Mouse (Mus musculus): ENCODE results near the gene Grb2. TPM values are rescaled to one million over a fixed set of nuclear protein-coding genes. Genes with fewer than 3 reads are reported as not detected.

Gene Grb2
- polyA plus RNA-seq, 1 experiment from 2014 or later: 66.7 TPM

- Histone ChIP-seq H3K4me1 (ENCODE audit: control insufficient read depth, insufficient read depth, low read length) (peaks cover 9% of the 10 kb centered on the region; the same call in 1 of the 2 replicates), H3K4me3 (ENCODE audit: low read depth, low read length) (no peak overlapping the region), H3K27me3 (replicated peaks; ENCODE audit: control insufficient read depth, insufficient read depth, low read length) (no peaks in the 10 kb centered on the region), H3K27ac (replicated peaks; ENCODE audit: low read depth, low read length) (no peak overlapping the region), H3K4me2 (ENCODE audit: low read depth, low read length) (no peak overlapping the region), H3K9me3 (ENCODE audit: control insufficient read depth, low read length) (no peaks in the 10 kb centered on the region), H3K36me3 (ENCODE audit: control insufficient read depth, insufficient read depth, low read length) (peaks cover 31% of the 10 kb centered on the region; the same call in 1 of the 2 replicates), H3K9ac (ENCODE audit: low read depth, low read length) (no peak overlapping the region)
- DNase-seq (ENCODE audit: low spot score) (no peak), ATAC-seq (ENCODE audit: low read depth) (no peak)
- 88% methylated on average over 7 of the region's 7 CpGs for WGBS
Observed at GRCm38 (mm10) chr11:115616371-115616770, 92.0 kb downstream of the Grb2 start.

- H3K4me2 ChIP-seq (ENCODE audit: low read depth, low read length): no peak overlapping the region
- WGBS: 83% methylated on average over 6 of the region's 6 CpGs
- H3K9ac ChIP-seq (ENCODE audit: low read depth, low read length): no peak overlapping the region
- peaks cover 26% of the 10 kb centered on the region; the same call in 1 of the 2 replicates for H3K36me3 ChIP-seq (ENCODE audit: control insufficient read depth, insufficient read depth, low read length)
- DNase-seq (ENCODE audit: low spot score) (no peak), ATAC-seq (ENCODE audit: low read depth) (no peak)
- no peaks in the 10 kb centered on the region for H3K27me3 ChIP-seq (replicated peaks; ENCODE audit: control insufficient read depth, insufficient read depth, low read length)
- no peaks in the 10 kb centered on the region for H3K9me3 ChIP-seq (ENCODE audit: control insufficient read depth, low read length)
- H3K4me1 ChIP-seq (ENCODE audit: control insufficient read depth, insufficient read depth, low read length): peaks cover 9% of the 10 kb centered on the region; the same call in 1 of the 2 replicates
- no peak overlapping the region for H3K27ac ChIP-seq (replicated peaks; ENCODE audit: low read depth, low read length)
- H3K4me3 ChIP-seq (ENCODE audit: low read depth, low read length): no peak overlapping the region
Observed at GRCm38 (mm10) chr11:115615875-115616274, 92.5 kb downstream of the Grb2 start.

- H3K4me1 ChIP-seq (ENCODE audit: control insufficient read depth, insufficient read depth, low read length): peaks cover 9% of the 10 kb centered on the region; the same call in 1 of the 2 replicates
- H3K27me3 ChIP-seq (replicated peaks; ENCODE audit: control insufficient read depth, insufficient read depth, low read length): no peaks in the 10 kb centered on the region
- no peak overlapping the region for H3K4me2 ChIP-seq (ENCODE audit: low read depth, low read length)
- ATAC-seq (ENCODE audit: low read depth) (no peak), DNase-seq (ENCODE audit: low spot score) (no peak)
- H3K9ac ChIP-seq (ENCODE audit: low read depth, low read length): no peak overlapping the region
- no peak overlapping the region for H3K27ac ChIP-seq (replicated peaks; ENCODE audit: low read depth, low read length)
- H3K4me3 ChIP-seq (ENCODE audit: low read depth, low read length): no peak overlapping the region
- WGBS: 78% methylated on average over 14 of the region's 15 CpGs
- peaks cover 20% of the 10 kb centered on the region; the same call in 1 of the 2 replicates for H3K36me3 ChIP-seq (ENCODE audit: control insufficient read depth, insufficient read depth, low read length)
- H3K9me3 ChIP-seq (ENCODE audit: control insufficient read depth, low read length): no peaks in the 10 kb centered on the region
Observed at GRCm38 (mm10) chr11:115615108-115615825, 93.1 kb downstream of the Grb2 start.

- H3K9me3 ChIP-seq (ENCODE audit: control insufficient read depth, low read length): no peaks in the 10 kb centered on the region
- H3K4me1 ChIP-seq (ENCODE audit: control insufficient read depth, insufficient read depth, low read length): peaks cover 9% of the 10 kb centered on the region; the same call in 1 of the 2 replicates
- no peak overlapping the region for H3K9ac ChIP-seq (ENCODE audit: low read depth, low read length)
- H3K27me3 ChIP-seq (replicated peaks; ENCODE audit: control insufficient read depth, insufficient read depth, low read length): no peaks in the 10 kb centered on the region
- DNase-seq (ENCODE audit: low spot score) (no peak), ATAC-seq (ENCODE audit: low read depth) (no peak)
- H3K27ac ChIP-seq (replicated peaks; ENCODE audit: low read depth, low read length): no peak overlapping the region
- WGBS: 92% methylated on average over 10 of the region's 10 CpGs
- H3K4me3 ChIP-seq (ENCODE audit: low read depth, low read length): no peak overlapping the region
- no peak overlapping the region for H3K4me2 ChIP-seq (ENCODE audit: low read depth, low read length)
- peaks cover 16% of the 10 kb centered on the region; the same call in 1 of the 2 replicates for H3K36me3 ChIP-seq (ENCODE audit: control insufficient read depth, insufficient read depth, low read length)
Observed at GRCm38 (mm10) chr11:115614346-115615107, 93.9 kb downstream of the Grb2 start.

GRCm38 (mm10) chr11:115613138-115613945, 95.1 kb downstream of the Grb2 start:
- ATAC-seq (ENCODE audit: low read depth) (no peak; the same call in 1 of the 2 replicates), DNase-seq (ENCODE audit: low spot score) (peak; percentile 50)
- H3K9ac ChIP-seq (ENCODE audit: low read depth, low read length): peak overlapping the region; percentile 75
- H3K36me3 ChIP-seq (ENCODE audit: control insufficient read depth, insufficient read depth, low read length): peaks cover 26% of the 10 kb centered on the region
- under 1% methylated on average over 16 of the region's 16 CpGs for WGBS
- peak overlapping the region; percentile 71 for H3K4me2 ChIP-seq (ENCODE audit: low read depth, low read length)
- H3K27me3 ChIP-seq (replicated peaks; ENCODE audit: control insufficient read depth, insufficient read depth, low read length): no peaks in the 10 kb centered on the region
- H3K4me3 ChIP-seq (ENCODE audit: low read depth, low read length): peak overlapping the region; percentile 76
- peak overlapping the region; percentile 91 for H3K27ac ChIP-seq (replicated peaks; ENCODE audit: low read depth, low read length)
- H3K9me3 ChIP-seq (ENCODE audit: control insufficient read depth, low read length): no peaks in the 10 kb centered on the region
- H3K4me1 ChIP-seq (ENCODE audit: control insufficient read depth, insufficient read depth, low read length): peaks cover 9% of the 10 kb centered on the region; the same call in 1 of the 2 replicates

- peaks cover 32% of the 10 kb centered on the region for H3K36me3 ChIP-seq (ENCODE audit: control insufficient read depth, insufficient read depth, low read length)
- no peaks in the 10 kb centered on the region for H3K27me3 ChIP-seq (replicated peaks; ENCODE audit: control insufficient read depth, insufficient read depth, low read length)
- H3K4me3 ChIP-seq (ENCODE audit: low read depth, low read length): peak within 1 kb of the TSS; percentile 76
- DNase-seq (ENCODE audit: low spot score) (peak; percentile 86), ATAC-seq (ENCODE audit: low read depth) (peak; percentile 89)
- no peaks in the 10 kb centered on the region for H3K9me3 ChIP-seq (ENCODE audit: control insufficient read depth, low read length)
- H3K27ac ChIP-seq (replicated peaks; ENCODE audit: low read depth, low read length): peak within 1 kb of the TSS; percentile 91
- H3K4me1 ChIP-seq (ENCODE audit: control insufficient read depth, insufficient read depth, low read length): peaks cover 9% of the 10 kb centered on the region; the same call in 1 of the 2 replicates
- H3K4me2 ChIP-seq (ENCODE audit: low read depth, low read length): peak within 1 kb of the TSS; percentile 71
- peak within 1 kb of the TSS; percentile 75 for H3K9ac ChIP-seq (ENCODE audit: low read depth, low read length)
- under 1% methylated on average over 48 of the region's 80 CpGs for WGBS
Observed at GRCm38 (mm10) chr11:115612410-115613137, 95.8 kb downstream of the Grb2 start, which contains the start of gene Mif4gd. TSS of gene Mif4gd (minus strand) at chr11:115612969.

- 2% methylated on average over 13 of the region's 13 CpGs for WGBS
- Histone ChIP-seq H3K27me3 (replicated peaks; ENCODE audit: control insufficient read depth, insufficient read depth, low read length) (no peaks in the 10 kb centered on the region), H3K9me3 (ENCODE audit: control insufficient read depth, low read length) (no peaks in the 10 kb centered on the region), H3K4me2 (ENCODE audit: low read depth, low read length) (peak overlapping the region; percentile 71), H3K4me3 (ENCODE audit: low read depth, low read length) (peak overlapping the region; percentile 76), H3K4me1 (ENCODE audit: control insufficient read depth, insufficient read depth, low read length) (peaks cover 9% of the 10 kb centered on the region; the same call in 1 of the 2 replicates), H3K27ac (replicated peaks; ENCODE audit: low read depth, low read length) (peak overlapping the region; percentile 91), H3K9ac (ENCODE audit: low read depth, low read length) (peak overlapping the region; percentile 75), H3K36me3 (ENCODE audit: control insufficient read depth, insufficient read depth, low read length) (peaks cover 32% of the 10 kb centered on the region)
- peak; percentile 26 for ATAC-seq (ENCODE audit: low read depth)
- DNase-seq (ENCODE audit: low spot score): peak; percentile 79
Observed at GRCm38 (mm10) chr11:115612059-115612409, 96.4 kb downstream of the Grb2 start.

Measured in embryonic facial prominence, embryonic 14.5 days (tissue).